8 mouse cellular contexts compared by ENCODE assay signal in genomic region chr19:4509986-4510963, GRCm38 (mm10). TPM values are rescaled to one million over a fixed set of nuclear protein-coding genes. Genes with fewer than 3 reads are reported as not detected.
DNase-seq lines count a peak whose midpoint lies in the region; ATAC-seq and TF ChIP-seq lines count a peak whose summit lies in the region.

Gene Pcx, plus strand, starts transcription at chr19:4510472.

- peaks cover 18% of the 10 kb centered on the region for H3K4me1 ChIP-seq in hindbrain, embryonic 10.5 days (replicated peaks)
- H3K4me1 ChIP-seq in lung, postnatal 0 days (ENCODE audit: insufficient read depth, low read depth, low read length) = peaks cover 5% of the 10 kb centered on the region; the same call in 1 of the 2 replicates

- peak within 1 kb of the TSS; percentile 57 for H3K27ac ChIP-seq in hindbrain, embryonic 10.5 days
- peak within 1 kb of the TSS; percentile 71 for H3K27ac ChIP-seq in lung, postnatal 0 days (ENCODE audit: low read length)

- H3K4me2 ChIP-seq in lung, postnatal 0 days (replicated peaks; ENCODE audit: low read depth, low read length) = peak within 1 kb of the TSS; percentile 82

- TF ChIP-seq EP300 in lung, postnatal 0 days (IDR thresholded peaks at IDR 0.05) = peak; percentile 83

- no peaks in the 10 kb centered on the region for H3K36me3 ChIP-seq in hindbrain, embryonic 10.5 days
- no peaks in the 10 kb centered on the region for H3K36me3 ChIP-seq in lung, postnatal 0 days (ENCODE audit: insufficient read depth, low read length)

- peaks cover 11% of the 10 kb centered on the region; the same call in 1 of the 2 replicates for H3K27me3 ChIP-seq in hindbrain, embryonic 10.5 days (ENCODE audit: insufficient read depth, poor library complexity, severe bottlenecking)
- no peaks in the 10 kb centered on the region for H3K27me3 ChIP-seq in lung, postnatal 0 days (replicated peaks; ENCODE audit: insufficient read depth, low read length)

- no peak within 1 kb of the TSS for H3K9ac ChIP-seq in lung, postnatal 0 days (replicated peaks; ENCODE audit: low read depth)

- H3K4me3 ChIP-seq in hindbrain, embryonic 10.5 days = peak within 1 kb of the TSS; percentile 63
- peak within 1 kb of the TSS; percentile 73 for H3K4me3 ChIP-seq in lung, postnatal 0 days (ENCODE audit: low read depth, low read length)

- peak; percentile 96 for DNase-seq in MN1 (ENCODE audit: low spot score)
- peak; percentile 100 for DNase-seq in cerebellum, adult 9-10 months
- DNase-seq in hindbrain, embryonic 10.5 days (ENCODE audit: low spot score) = peak; percentile 99
- peak; percentile 100 for DNase-seq in layer of hippocampus, adult 9-11 months
- peak; percentile 100 for DNase-seq in lung, postnatal 0 days (ENCODE audit: low spot score)
- DNase-seq in ovary, postnatal 14 days (ENCODE audit: low spot score) = peak; percentile 98
- DNase-seq in thymus, postnatal 14 days = peak; percentile 97

- under 1% methylated on average over 82 of the region's 82 CpGs for WGBS in hindbrain, embryonic 10.5 days
- under 1% methylated on average over 67 of the region's 82 CpGs for WGBS in lung, postnatal 0 days

- peak; percentile 9; the same call in 1 of the 2 replicates for TF ChIP-seq CTCF in lung, postnatal 0 days (IDR thresholded peaks at IDR 0.05)

- H3K9me3 ChIP-seq in hindbrain, embryonic 10.5 days = no peaks in the 10 kb centered on the region
- H3K9me3 ChIP-seq in lung, postnatal 0 days (ENCODE audit: low read length) = no peaks in the 10 kb centered on the region

- ATAC-seq in frontal cortex, adult (ENCODE audit: low TSS enrichment) = peak; percentile 98
- peak; percentile 99 for ATAC-seq in lung, postnatal 0 days

RNA-seq across cellular contexts. Expression of gene Pcx, which starts in this region (rescaled TPM):
- polyA plus RNA-seq in hindbrain, embryonic 10.5 days (2016; fragmentation: Nextera tagmentation; extraction: Ambion mirVana) = 23.1 and 25.5 TPM in 2 replicates
- polyA plus RNA-seq in lung, postnatal 0 days (2015; fragmentation: Nextera tagmentation; extraction: Ambion mirVana) = 38.6 and 40.9 TPM in 2 replicates

Comparison
In these comparisons a context has a peak if more than half of its experiments do, and no peak if none do; other contexts are left out.
1. Peak in every context shown above with its lines: DNase-seq, ATAC-seq, H3K4me3 ChIP-seq and H3K27ac ChIP-seq.